Mouse (Mus musculus): ENCODE measurements at regions not wholly inside any gene's neighbourhood (a gene's known extent, or its start where the extent isn't known, plus 50 kb on each side); places are given as distances from the start of the nearest gene placed in this dataset.

- H3K9ac ChIP-seq = no peak overlapping the region
- no peak for ATAC-seq (replicated peaks; ENCODE audit: low FRiP score)
- 78% methylated on average over 8 of the region's 8 CpGs for WGBS
- no peaks in the 10 kb centered on the region for H3K27me3 ChIP-seq
- H3K9me3 ChIP-seq (replicated peaks) = no peaks in the 10 kb centered on the region
- no peaks in the 10 kb centered on the region for H3K4me1 ChIP-seq
- H3K4me2 ChIP-seq = no peak overlapping the region
- no peak overlapping the region for H3K27ac ChIP-seq
- H3K4me3 ChIP-seq (replicated peaks) = no peak overlapping the region
- no peaks in the 10 kb centered on the region for H3K36me3 ChIP-seq
These were observed 211.5 kb downstream of the Dusp6 start for GRCm38 (mm10) chr10:99474546-99474945.

GRCm38 (mm10) chr10:99476214-99476613 lies 213.2 kb downstream of the Dusp6 start:
- no peak overlapping the region for H3K4me3 ChIP-seq (replicated peaks)
- H3K27me3 ChIP-seq = no peaks in the 10 kb centered on the region
- WGBS = 78% methylated on average over 7 of the region's 7 CpGs
- H3K4me2 ChIP-seq = no peak overlapping the region
- no peak overlapping the region for H3K27ac ChIP-seq
- no peaks in the 10 kb centered on the region for H3K9me3 ChIP-seq (replicated peaks)
- H3K4me1 ChIP-seq = no peaks in the 10 kb centered on the region
- ATAC-seq (replicated peaks; ENCODE audit: low FRiP score) = no peak
- no peak overlapping the region for H3K9ac ChIP-seq
- no peaks in the 10 kb centered on the region for H3K36me3 ChIP-seq

GRCm38 (mm10) chr10:99476776-99477175 lies 213.7 kb downstream of the Dusp6 start:
- ATAC-seq (replicated peaks; ENCODE audit: low FRiP score) = no peak
- Histone ChIP-seq H3K9ac (no peak overlapping the region), H3K27ac (no peak overlapping the region), H3K4me1 (no peaks in the 10 kb centered on the region), H3K9me3 (replicated peaks) (no peaks in the 10 kb centered on the region), H3K4me2 (no peak overlapping the region), H3K36me3 (no peaks in the 10 kb centered on the region), H3K4me3 (replicated peaks) (no peak overlapping the region), H3K27me3 (no peaks in the 10 kb centered on the region)
- WGBS = 93% methylated on average over 7 of the region's 7 CpGs

GRCm38 (mm10) chr10:99480573-99480972 lies 217.5 kb downstream of the Dusp6 start:
- no peak overlapping the region for H3K4me2 ChIP-seq
- H3K36me3 ChIP-seq = no peaks in the 10 kb centered on the region
- no peak overlapping the region for H3K27ac ChIP-seq
- no peaks in the 10 kb centered on the region for H3K27me3 ChIP-seq
- ATAC-seq (replicated peaks; ENCODE audit: low FRiP score) = no peak
- no peak overlapping the region for H3K4me3 ChIP-seq (replicated peaks)
- H3K9me3 ChIP-seq (replicated peaks) = no peaks in the 10 kb centered on the region
- 74% methylated on average over 4 of the region's 4 CpGs for WGBS
- no peaks in the 10 kb centered on the region for H3K4me1 ChIP-seq
- H3K9ac ChIP-seq = no peak overlapping the region

GRCm38 (mm10) chr10:99482009-99482408 lies 219.0 kb downstream of the Dusp6 start:
- Histone ChIP-seq H3K9me3 (replicated peaks) (no peaks in the 10 kb centered on the region), H3K4me3 (replicated peaks) (no peak overlapping the region), H3K36me3 (no peaks in the 10 kb centered on the region), H3K4me1 (no peaks in the 10 kb centered on the region), H3K27ac (no peak overlapping the region), H3K4me2 (no peak overlapping the region), H3K27me3 (no peaks in the 10 kb centered on the region), H3K9ac (no peak overlapping the region)
- no peak for ATAC-seq (replicated peaks; ENCODE audit: low FRiP score)
- 95% methylated on average over 3 of the region's 3 CpGs for WGBS

GRCm38 (mm10) chr10:99488195-99489080 lies 225.4 kb downstream of the Dusp6 start:
- 88% methylated on average over 16 of the region's 16 CpGs for WGBS
- Histone ChIP-seq H3K4me2 (no peak overlapping the region), H3K4me3 (replicated peaks) (no peak overlapping the region), H3K4me1 (no peaks in the 10 kb centered on the region), H3K27ac (no peak overlapping the region), H3K27me3 (no peaks in the 10 kb centered on the region), H3K9me3 (replicated peaks) (no peaks in the 10 kb centered on the region), H3K9ac (no peak overlapping the region), H3K36me3 (no peaks in the 10 kb centered on the region)
- ATAC-seq (replicated peaks; ENCODE audit: low FRiP score) = no peak

GRCm38 (mm10) chr10:99511514-99512237 lies 247.8 kb downstream of the Csl start:
- peak; percentile 88 for ATAC-seq (replicated peaks; ENCODE audit: low FRiP score)
- H3K4me3 ChIP-seq (replicated peaks) = no peak overlapping the region
- no peaks in the 10 kb centered on the region for H3K27me3 ChIP-seq
- no peaks in the 10 kb centered on the region for H3K9me3 ChIP-seq (replicated peaks)
- no peak overlapping the region for H3K9ac ChIP-seq
- 55% methylated on average over 17 of the region's 17 CpGs for WGBS
- H3K4me2 ChIP-seq = peak overlapping the region; percentile 36
- no peak overlapping the region for H3K27ac ChIP-seq
- no peaks in the 10 kb centered on the region for H3K4me1 ChIP-seq
- no peaks in the 10 kb centered on the region for H3K36me3 ChIP-seq

GRCm38 (mm10) chr10:99517944-99518343 lies 241.5 kb downstream of the Csl start:
- Histone ChIP-seq H3K27me3 (no peaks in the 10 kb centered on the region), H3K27ac (no peak overlapping the region), H3K9ac (no peak overlapping the region), H3K4me3 (replicated peaks) (no peak overlapping the region), H3K4me1 (peaks cover 10% of the 10 kb centered on the region; the same call in 1 of the 2 replicates), H3K4me2 (no peak overlapping the region), H3K36me3 (no peaks in the 10 kb centered on the region), H3K9me3 (replicated peaks) (no peaks in the 10 kb centered on the region)
- 91% methylated on average over 4 of the region's 4 CpGs for WGBS
- ATAC-seq (replicated peaks; ENCODE audit: low FRiP score) = no peak

GRCm38 (mm10) chr10:99519479-99519878 lies 240.0 kb downstream of the Csl start:
- Histone ChIP-seq H3K27ac (no peak overlapping the region), H3K27me3 (no peaks in the 10 kb centered on the region), H3K36me3 (no peaks in the 10 kb centered on the region), H3K4me1 (peaks cover 19% of the 10 kb centered on the region), H3K9me3 (replicated peaks) (no peaks in the 10 kb centered on the region), H3K4me2 (no peak overlapping the region), H3K4me3 (replicated peaks) (no peak overlapping the region), H3K9ac (no peak overlapping the region)
- WGBS = 17% methylated on average over 4 of the region's 4 CpGs
- ATAC-seq (replicated peaks; ENCODE audit: low FRiP score) = 0 out of 2 replicates have a peak, but pooled peaks have one; percentile 46

- Histone ChIP-seq H3K27me3 (no peaks in the 10 kb centered on the region), H3K27ac (peak overlapping the region; percentile 87; the same call in 1 of the 2 replicates), H3K36me3 (no peaks in the 10 kb centered on the region), H3K9me3 (replicated peaks) (no peaks in the 10 kb centered on the region), H3K9ac (no peak overlapping the region), H3K4me3 (replicated peaks) (no peak overlapping the region), H3K4me2 (peak overlapping the region; percentile 54; the same call in 1 of the 2 replicates), H3K4me1 (peaks cover 32% of the 10 kb centered on the region)
- WGBS = 51% methylated on average over 5 of the region's 5 CpGs
- no peak for ATAC-seq (replicated peaks; ENCODE audit: low FRiP score)
These were observed 235.6 kb downstream of the Csl start for GRCm38 (mm10) chr10:99523817-99524216.

GRCm38 (mm10) chr10:99524273-99525212 lies 234.9 kb downstream of the Csl start:
- Histone ChIP-seq H3K27ac (peak overlapping the region; percentile 87), H3K4me1 (peaks cover 29% of the 10 kb centered on the region), H3K36me3 (no peaks in the 10 kb centered on the region), H3K4me3 (replicated peaks) (0 out of 2 replicates have a peak overlapping the region, but pooled peaks have one; percentile 14), H3K4me2 (peak overlapping the region; percentile 54), H3K27me3 (no peaks in the 10 kb centered on the region), H3K9ac (no peak overlapping the region; the same call in 1 of the 2 replicates), H3K9me3 (replicated peaks) (no peaks in the 10 kb centered on the region)
- peak; percentile 90 for ATAC-seq (replicated peaks; ENCODE audit: low FRiP score)
- 11% methylated on average over 20 of the region's 20 CpGs for WGBS

All from kidney, embryonic 15.5 days (tissue).